Mouse (Mus musculus) CH12.LX (cell line): ENCODE data around the gene Hgd. TPM values are rescaled to one million over a fixed set of nuclear protein-coding genes. Genes with fewer than 3 reads are reported as not detected.

Source experiments
- DNase-seq: peaks from one replicate; pipeline ENCODE4 v3.0.0-alpha.2; 2013; ENCODE audit errors: extremely low read depth
- H3K27ac ChIP-seq: 2 replicates; pipeline ENCODE4 v1.5.1; 2012; ENCODE audit warnings: low read depth, mild to moderate bottlenecking, control low read depth, moderate library complexity; ENCODE audit not compliant: insufficient read depth
- H3K27me3 ChIP-seq: replicated peaks from 2 replicates; pipeline ENCODE3; 2012; ENCODE audit warnings: inconsistent platforms
- H3K36me3 ChIP-seq, 2 experiments: replicated peaks in 1 of 2; 2 replicates each; pipeline versions ENCODE3 to v1.6.1; 2012; ENCODE audit warnings: inconsistent platforms in 1 of 2, low read length in 1 of 2, mild to moderate bottlenecking in 1 of 2, mixed read lengths in 1 of 2, moderate library complexity in 1 of 2; ENCODE audit not compliant: control insufficient read depth in 1 of 2, insufficient read depth in 1 of 2
- H3K4me1 ChIP-seq, 2 experiments: 2 replicates each; pipeline ENCODE4 v1.6.1; 2012; ENCODE audit warnings: inconsistent platforms in 1 of 2, moderate library complexity in 1 of 2; ENCODE audit not compliant: insufficient read depth in 2 of 2, control insufficient read depth in 1 of 2
- H3K4me2 ChIP-seq: 2 replicates; pipeline ENCODE4 v1.6.1; 2012; ENCODE audit warnings: low read depth, mild to moderate bottlenecking, control low read depth; ENCODE audit not compliant: poor library complexity, insufficient read depth, severe bottlenecking
- H3K4me3 ChIP-seq, 3 experiments: fragments of 150-350 bp in 1 of 3; sonication (generic) in 1 of 3; replicated peaks in 1 of 3; 2 replicates each; pipeline versions ENCODE3 to v1.5.1; 2011 to 2012; ENCODE audit warnings: low read depth in 2 of 3, low read length in 2 of 3, mild to moderate bottlenecking in 2 of 3, moderate library complexity in 2 of 3, control low read depth in 1 of 3, improper control_type of control experiment in 1 of 3, inconsistent platforms in 1 of 3, mixed read lengths in 1 of 3; ENCODE audit not compliant: poor library complexity in 1 of 3
- H3K79me2 ChIP-seq: replicated peaks from 2 replicates; pipeline ENCODE4 v1.6.1; 2012; ENCODE audit warnings: mild to moderate bottlenecking, moderate library complexity; ENCODE audit not compliant: control insufficient read depth, poor library complexity, insufficient read depth, severe bottlenecking; ENCODE audit errors: extremely low read depth
- H3K9ac ChIP-seq: 2 replicates; pipeline ENCODE4 v1.6.1; 2012; ENCODE audit warnings: low read depth, mild to moderate bottlenecking, control low read depth, moderate library complexity; ENCODE audit not compliant: insufficient read depth
- H3K9me3 ChIP-seq: replicated peaks from 2 replicates; pipeline ENCODE3; 2012; ENCODE audit warnings: low read length, inconsistent platforms, mixed read lengths
- CHD1 ChIP-seq: IDR thresholded peaks from 2 replicates; pipeline ENCODE4 v1.6.1; 2012; ENCODE audit warnings: low read depth, low read length, improper control_type of control experiment, inconsistent platforms
- CHD2 ChIP-seq: IDR thresholded peaks from 2 replicates; pipeline ENCODE4 v1.6.1; 2011; ENCODE audit warnings: low read length, improper control_type of control experiment
- E2F4 ChIP-seq: IDR thresholded peaks from 2 replicates; pipeline ENCODE4 v1.6.1; 2011; ENCODE audit warnings: low read depth, low read length, improper control_type of control experiment; ENCODE audit not compliant: insufficient replicate concordance
- EP300 ChIP-seq: IDR thresholded peaks from 2 replicates; pipeline ENCODE4 v1.6.1; 2011; ENCODE audit warnings: low read length, improper control_type of control experiment
- ETS1 ChIP-seq: conservative IDR thresholded peaks from 2 replicates; pipeline ENCODE4 v1.6.1; 2012; ENCODE audit warnings: low read depth, mild to moderate bottlenecking, inconsistent platforms, low read length, improper control_type of control experiment, moderate library complexity
- GABPA ChIP-seq: IDR thresholded peaks from 2 replicates; pipeline ENCODE4 v1.6.1; 2012; ENCODE audit warnings: low read depth, low read length, improper control_type of control experiment, inconsistent platforms; ENCODE audit not compliant: insufficient replicate concordance
- IRF4 ChIP-seq: IDR thresholded peaks from 2 replicates; pipeline ENCODE4 v1.6.1; 2014; ENCODE audit warnings: low read depth, mild to moderate bottlenecking, inconsistent platforms, low read length, improper control_type of control experiment
- JUND ChIP-seq: conservative IDR thresholded peaks from 2 replicates; pipeline ENCODE4 v1.6.1; 2011; ENCODE audit warnings: low read depth, low read length, improper control_type of control experiment
- KAT2A ChIP-seq: IDR thresholded peaks from 2 replicates; pipeline ENCODE4 v1.6.1; 2012; ENCODE audit warnings: low read length, improper control_type of control experiment, inconsistent platforms; ENCODE audit not compliant: insufficient replicate concordance
- MAFK ChIP-seq: IDR thresholded peaks from 2 replicates; pipeline ENCODE4 v1.6.1; 2011; ENCODE audit warnings: low read length, improper control_type of control experiment; ENCODE audit not compliant: insufficient replicate concordance
- MAZ ChIP-seq: IDR thresholded peaks from 2 replicates; pipeline ENCODE4 v1.6.1; 2012; ENCODE audit warnings: low read depth, mild to moderate bottlenecking, inconsistent platforms, low read length, improper control_type of control experiment, moderate library complexity
- MXI1 ChIP-seq: IDR thresholded peaks from 2 replicates; pipeline ENCODE4 v1.6.1; 2011; ENCODE audit warnings: mild to moderate bottlenecking, low read depth, low read length, improper control_type of control experiment
- NRF1 ChIP-seq: IDR thresholded peaks from 2 replicates; pipeline ENCODE4 v1.6.1; 2014; ENCODE audit warnings: low read depth, mild to moderate bottlenecking, inconsistent platforms, low read length, improper control_type of control experiment, moderate library complexity
- POLR2A ChIP-seq: IDR thresholded peaks from 2 replicates; pipeline ENCODE4 v1.6.1; 2011; ENCODE audit warnings: low read depth, mild to moderate bottlenecking, improper control_type of control experiment, low read length
- POLR2AphosphoS2 ChIP-seq: IDR thresholded peaks from 2 replicates; pipeline ENCODE4 v1.6.1; 2011; ENCODE audit warnings: low read depth, low read length, improper control_type of control experiment
- RAD21 ChIP-seq: IDR thresholded peaks from 2 replicates; pipeline ENCODE4 v1.6.1; 2011; ENCODE audit warnings: low read depth, mild to moderate bottlenecking, low read length, improper control_type of control experiment, moderate library complexity
- RCOR1 ChIP-seq: conservative IDR thresholded peaks from 2 replicates; pipeline ENCODE4 v1.6.1; 2012; ENCODE audit warnings: low read depth, mild to moderate bottlenecking, inconsistent platforms, low read length, improper control_type of control experiment
- SIN3A ChIP-seq: IDR thresholded peaks from 2 replicates; pipeline ENCODE4 v1.6.1; 2012; ENCODE audit warnings: low read length, improper control_type of control experiment, inconsistent platforms
- TBP ChIP-seq: conservative IDR thresholded peaks from 2 replicates; pipeline ENCODE4 v1.6.1; 2011; ENCODE audit warnings: low read depth, low read length, improper control_type of control experiment
- TCF12 ChIP-seq: IDR thresholded peaks from 2 replicates; pipeline ENCODE4 v1.6.1; 2014; ENCODE audit warnings: low read depth, mild to moderate bottlenecking, inconsistent platforms, low read length, improper control_type of control experiment
- UBTF ChIP-seq: IDR thresholded peaks from 2 replicates; pipeline ENCODE4 v1.6.1; 2012; ENCODE audit warnings: low read depth, mild to moderate bottlenecking, inconsistent platforms, low read length, improper control_type of control experiment, moderate library complexity
- USF1 ChIP-seq: IDR thresholded peaks from 2 replicates; pipeline ENCODE4 v1.6.1; 2014; ENCODE audit warnings: low read depth, mild to moderate bottlenecking, inconsistent platforms, low read length, improper control_type of control experiment
- USF2 ChIP-seq: conservative IDR thresholded peaks from 2 replicates; pipeline ENCODE4 v1.6.1; 2011; ENCODE audit warnings: low read depth, low read length, improper control_type of control experiment
- ZC3H11A ChIP-seq: IDR thresholded peaks from 2 replicates; pipeline ENCODE4 v1.6.1; 2012; ENCODE audit warnings: low read depth, mild to moderate bottlenecking, inconsistent platforms, low read length, improper control_type of control experiment
- ZKSCAN1 ChIP-seq: IDR thresholded peaks from 2 replicates; pipeline ENCODE4 v1.6.1; 2012; ENCODE audit warnings: low read depth, inconsistent platforms, low read length, improper control_type of control experiment, borderline replicate concordance
- dilution Hi-C: fragments of 300-500 bp; cut with MboI; formaldehyde crosslinking; loops from 2 replicates; pipeline ENCODE4 v1.14.3; 2020; ENCODE audit warnings: low sequenced_read_pairs; ENCODE audit not compliant: extremely low pct_unique_long_range_greater_than_20kb, extremely low pct_ligation_motif_present
- in situ Hi-C: fragments of 300-500 bp; cut with MboI; formaldehyde crosslinking; loops from 3 replicates; pipeline ENCODE4 v1.14.3; 2019; ENCODE audit warnings: low sequenced_read_pairs, low pct_ligation_motif_present, low pct_unique_long_range_greater_than_20kb, mixed read lengths
- polyA plus RNA-seq: library from polyadenylated mRNA; unstranded; fragments of >175 nt; gene quantifications from 2 replicates; pipeline ENCODE4 v1.2.1, GENCODE M21; 2012; ENCODE audit warnings: low read depth; ENCODE audit not compliant: insufficient read length
- total RNA-seq, 2 experiments: library from RNA; depleted of rRNA; stranded (reverse); fragments of 300-350 nt in 1 of 2; fragments of >200 nt in 1 of 2; gene quantifications; 2 replicates each; pipeline ENCODE4 v1.2.3; 2012 to 2014

Gene Hgd
- total and polyA plus RNA-seq, 3 experiments, result not detected

DNA sequence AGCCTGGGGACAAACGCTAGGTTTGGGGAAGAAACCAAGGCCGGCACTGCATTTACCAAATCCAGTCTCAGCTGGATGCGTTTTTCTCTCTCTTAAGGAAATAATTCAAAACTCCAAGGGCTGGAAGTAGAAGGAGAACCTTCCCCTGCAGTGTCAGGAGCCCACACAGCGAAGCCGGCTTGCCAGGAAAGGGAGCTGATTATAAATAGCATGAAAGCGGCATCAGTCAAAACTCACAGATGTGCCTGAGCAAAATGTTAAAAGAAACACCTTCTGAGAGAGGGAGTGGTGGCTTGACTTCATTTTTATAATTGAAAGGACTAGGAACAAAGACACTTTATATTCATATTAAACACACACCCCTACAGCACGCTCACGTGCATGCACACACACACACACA, 30.4 kb downstream of the Hgd start:
- Histone ChIP-seq H3K79me2 (no peaks in the 10 kb centered on the region), H3K36me3 (no peaks in the 10 kb centered on the region), H3K4me1 (peaks cover 6 to 10% of the 10 kb centered on the region in 2 experiments), H3K9me3 (no peaks in the 10 kb centered on the region), H3K9ac (no peak overlapping the region), H3K4me3 (no peak overlapping the region), H3K4me2 (no peak overlapping the region), H3K27me3 (no peaks in the 10 kb centered on the region), H3K27ac (no peak overlapping the region)
- DNase-seq, result no peak
- in situ Hi-C loops (no loop called here), dilution Hi-C loops (no loop called here)
- TF ChIP-seq POLR2AphosphoS2 (no peak), MAFK (no peak), CHD2 (no peak), MAZ (no peak), EP300 (no peak), TBP (no peak), ZC3H11A (no peak), IRF4 (no peak), CHD1 (no peak), USF1 (no peak), UBTF (no peak), USF2 (no peak), KAT2A (no peak), POLR2A (no peak), RCOR1 (no peak), JUND (no peak), E2F4 (no peak)

- dilution Hi-C loops (no loop called here), in situ Hi-C loops (no loop called here)
Observed at GRCm38 (mm10) chr16:37611072-37611471, 31.1 kb downstream of the Hgd start.

More at GRCm38 (mm10) chr16:37611072-37611471, 31.1 kb downstream of the Hgd start:
- Histone ChIP-seq H3K27me3 (no peaks in the 10 kb centered on the region), H3K4me3 (no peak overlapping the region), H3K4me2 (no peak overlapping the region), H3K36me3 (no peaks in the 10 kb centered on the region), H3K9ac (no peak overlapping the region), H3K4me1 (peaks cover 6 to 17% of the 10 kb centered on the region in 2 experiments), H3K9me3 (no peaks in the 10 kb centered on the region), H3K79me2 (no peaks in the 10 kb centered on the region), H3K27ac (no peak overlapping the region)
- TF ChIP-seq SIN3A (no peak), ZKSCAN1 (no peak), NRF1 (no peak), TCF12 (no peak), ETS1 (no peak), MXI1 (no peak), GABPA (no peak), RAD21 (no peak), POLR2AphosphoS2 (no peak), RCOR1 (no peak)
- no peak for DNase-seq
